Mouse (Mus musculus): ENCODE results near the gene Adamts14.

DNA sequence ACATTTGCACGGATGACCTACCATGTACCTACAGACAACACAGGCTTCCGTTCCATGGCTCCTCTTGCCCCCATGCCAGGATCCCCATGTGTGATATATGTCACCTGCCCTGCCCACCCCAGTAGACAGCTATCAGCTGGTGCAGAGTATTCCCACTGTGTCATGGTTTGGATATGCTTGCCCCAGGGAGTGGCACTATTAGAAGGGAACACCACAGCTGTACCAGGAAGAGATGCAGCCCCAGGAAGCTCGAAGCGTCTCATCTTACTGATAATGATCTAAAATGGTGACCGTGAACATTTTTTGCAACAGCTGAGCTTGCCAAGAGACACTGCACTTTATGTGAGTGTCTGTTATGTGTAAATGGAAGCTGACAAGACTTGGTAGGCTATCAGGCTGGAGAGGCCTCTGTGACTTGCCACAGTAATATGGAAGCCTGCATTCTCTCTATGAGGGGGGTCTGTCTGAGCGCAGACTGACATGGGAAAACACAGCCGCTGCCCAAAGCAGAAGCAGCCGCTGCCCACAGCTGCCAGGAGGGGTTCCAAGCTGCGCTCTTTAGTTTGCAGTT lies 65.0 kb downstream of the Adamts14 start:
- TF ChIP-seq POLR2A (IDR thresholded peaks at IDR 0.05; ENCODE audit: insufficient read depth, low read depth, low read length): no peak
- no peak for TF ChIP-seq CTCF (IDR thresholded peaks at IDR 0.05)
